9 mouse cellular contexts compared by ENCODE assay signal in genomic region chr15:56344304-56344932, GRCm38 (mm10).
DNase-seq lines count a peak whose midpoint lies in the region; ATAC-seq and TF ChIP-seq lines count a peak whose summit lies in the region.
"Had no signal": no experiment of that assay in that cellular context is flagged by ENCODE, and none has a peak within 500 bp of the region (broad histone marks: within the 10 kb centered on the region; RNA-seq: fewer than 3 reads in every experiment).

No protein-coding gene starts in this region.

- H3K9me3 ChIP-seq in kidney, postnatal 0 days (replicated peaks; ENCODE audit: low read length), result no peaks in the 10 kb centered on the region
- no peaks in the 10 kb centered on the region for H3K9me3 ChIP-seq in neural tube, embryonic 12.5 days

- TF ChIP-seq CTCF in kidney, postnatal 0 days (IDR thresholded peaks at IDR 0.05; ENCODE audit: low read depth), result peak; percentile 76
- TF ChIP-seq CTCF in Patski (IDR thresholded peaks at IDR 0.05), result peak; percentile 79

- no peaks in the 10 kb centered on the region for H3K4me1 ChIP-seq in kidney, postnatal 0 days (replicated peaks; ENCODE audit: insufficient read depth, low read length)
- no peaks in the 10 kb centered on the region for H3K4me1 ChIP-seq in neural tube, embryonic 12.5 days

- no peak overlapping the region for H3K27ac ChIP-seq in kidney, postnatal 0 days
- H3K27ac ChIP-seq in neural tube, embryonic 12.5 days, result no peak overlapping the region

- DNase-seq in kidney, postnatal 0 days (ENCODE audit: low spot score), result peak; percentile 86
- no peak for DNase-seq in kidney, postnatal 36 days
- no peak for DNase-seq in Patski (ENCODE audit: low read depth, low spot score)
- peak; percentile 43 for DNase-seq in fibroblast of lung, adult 2 months (ENCODE audit: low read depth)
- no peak for DNase-seq in right cerebral cortex, adult 2 months (ENCODE audit: low spot score in 2 of 2)
- DNase-seq in cerebellum, adult 11 months, result no peak
- DNase-seq: left cerebral cortex, postnatal 4 days; thymus, postnatal 36 days had no signal

- in situ Hi-C loops in Patski (cut with MboI; ENCODE audit: low pct_unique_long_range_greater_than_20kb), result loop anchor here (5.0 to 10.0 kb wide), 6 partner anchors 220 to 1163 kb away; no protein-coding TSS in a partner anchor

- ATAC-seq in kidney, postnatal 0 days (replicated peaks; ENCODE audit: low FRiP score, low read depth), result peak; percentile 74
- peak; percentile 82 for ATAC-seq in Patski
- ATAC-seq in neural tube, embryonic 12.5 days (ENCODE audit: low FRiP score, low read depth), result peak; percentile 98

- no peaks in the 10 kb centered on the region for H3K27me3 ChIP-seq in kidney, postnatal 0 days (ENCODE audit: insufficient read depth, low read length)
- peaks cover 7% of the 10 kb centered on the region for H3K27me3 ChIP-seq in Patski
- no peaks in the 10 kb centered on the region for H3K27me3 ChIP-seq in neural tube, embryonic 12.5 days (replicated peaks)

- POLR2A ChIA-PET in Patski (lab: Charles Lee), result interaction anchor here (0.7 kb wide), 1 partner anchor 76 kb away, joined by 3 read pairs; no protein-coding TSS in a partner anchor

- H3K4me2 ChIP-seq in kidney, postnatal 0 days (ENCODE audit: low read length), result no peak overlapping the region
- H3K4me2 ChIP-seq in neural tube, embryonic 12.5 days (replicated peaks), result no peak overlapping the region

- H3K9ac ChIP-seq in kidney, postnatal 0 days (ENCODE audit: low read depth, low read length), result no peak overlapping the region
- no peak overlapping the region for H3K9ac ChIP-seq in neural tube, embryonic 12.5 days

- CTCF ChIA-PET in Patski (lab: Charles Lee), result interaction anchor here (0.9 to 2.0 kb wide), 6 partner anchors 11 to 1164 kb away, joined by 3 to 8 read pairs (median 3); no protein-coding TSS in a partner anchor

- WGBS in kidney, postnatal 0 days, result 22% methylated on average over 4 of the region's 4 CpGs
- 18% methylated on average over 4 of the region's 4 CpGs for WGBS in neural tube, embryonic 12.5 days

- H3K36me3 ChIP-seq in kidney, postnatal 0 days (ENCODE audit: insufficient read depth, low read length), result no peaks in the 10 kb centered on the region
- no peaks in the 10 kb centered on the region for H3K36me3 ChIP-seq in neural tube, embryonic 12.5 days

- H3K4me3 ChIP-seq in kidney, postnatal 0 days (replicated peaks; ENCODE audit: low read depth, low read length), result no peak overlapping the region
- no peak overlapping the region for H3K4me3 ChIP-seq in neural tube, embryonic 12.5 days

Comparison
In these comparisons a context has a peak if more than half of its experiments do, and no peak if none do; other contexts are left out.
1. DNase-seq: peak in kidney, postnatal 0 days (single experiment) and fibroblast of lung, adult 2 months (single experiment); none in kidney, postnatal 36 days (0 of 2), Patski (single experiment), right cerebral cortex, adult 2 months (0 of 2) and cerebellum, adult 11 months (single experiment).
2. Peak in every context shown above with its lines, with median percentiles within 50 percentile points of each other: ATAC-seq.